Mouse (Mus musculus): Measurements from ENCODE around the gene Rap2b.

The Rap2b gene

GRCm38 (mm10) chr3:61393520-61393919 lies 32.1 kb downstream of the Rap2b start:
- Histone ChIP-seq H3K9me3 (ENCODE audit: low read length) (no peaks in the 10 kb centered on the region), H3K36me3 (ENCODE audit: insufficient read depth, low read length) (no peaks in the 10 kb centered on the region), H3K4me3 (replicated peaks; ENCODE audit: low read length) (no peak overlapping the region), H3K4me1 (replicated peaks; ENCODE audit: low read depth, low read length) (peaks cover 13% of the 10 kb centered on the region), H3K27me3 (ENCODE audit: insufficient read depth, low read length) (no peaks in the 10 kb centered on the region)
- TF ChIP-seq NANOG (IDR thresholded peaks at IDR 0.05; ENCODE audit: borderline replicate concordance, low read length): no peak
- no peak for TF ChIP-seq CTCF (conservative IDR thresholded peaks at IDR 0.05; ENCODE audit: low read length)
- no peak for TF ChIP-seq POU5F1 (IDR thresholded peaks at IDR 0.05; ENCODE audit: borderline replicate concordance, low read length)

GRCm38 (mm10) chr3:61395382-61395781 lies 33.9 kb downstream of the Rap2b start:
- peaks cover 13% of the 10 kb centered on the region for H3K4me1 ChIP-seq (replicated peaks; ENCODE audit: low read depth, low read length)
- no peak overlapping the region for H3K4me3 ChIP-seq (replicated peaks; ENCODE audit: low read length)
- no peaks in the 10 kb centered on the region for H3K9me3 ChIP-seq (ENCODE audit: low read length)
- TF ChIP-seq POU5F1 (IDR thresholded peaks at IDR 0.05; ENCODE audit: borderline replicate concordance, low read length): no peak
- TF ChIP-seq NANOG (IDR thresholded peaks at IDR 0.05; ENCODE audit: borderline replicate concordance, low read length): no peak
- no peak for TF ChIP-seq CTCF (conservative IDR thresholded peaks at IDR 0.05; ENCODE audit: low read length)
- no peaks in the 10 kb centered on the region for H3K27me3 ChIP-seq (ENCODE audit: insufficient read depth, low read length)
- no peaks in the 10 kb centered on the region for H3K36me3 ChIP-seq (ENCODE audit: insufficient read depth, low read length)

GRCm38 (mm10) chr3:61396728-61397127 lies 35.3 kb downstream of the Rap2b start:
- Histone ChIP-seq H3K4me1 (replicated peaks; ENCODE audit: low read depth, low read length) (peaks cover 8% of the 10 kb centered on the region), H3K4me3 (replicated peaks; ENCODE audit: low read length) (no peak overlapping the region), H3K27me3 (ENCODE audit: insufficient read depth, low read length) (no peaks in the 10 kb centered on the region), H3K36me3 (ENCODE audit: insufficient read depth, low read length) (no peaks in the 10 kb centered on the region), H3K9me3 (ENCODE audit: low read length) (no peaks in the 10 kb centered on the region)
- TF ChIP-seq CTCF (conservative IDR thresholded peaks at IDR 0.05; ENCODE audit: low read length) (no peak), POU5F1 (IDR thresholded peaks at IDR 0.05; ENCODE audit: borderline replicate concordance, low read length) (no peak), NANOG (IDR thresholded peaks at IDR 0.05; ENCODE audit: borderline replicate concordance, low read length) (no peak)

DNA sequence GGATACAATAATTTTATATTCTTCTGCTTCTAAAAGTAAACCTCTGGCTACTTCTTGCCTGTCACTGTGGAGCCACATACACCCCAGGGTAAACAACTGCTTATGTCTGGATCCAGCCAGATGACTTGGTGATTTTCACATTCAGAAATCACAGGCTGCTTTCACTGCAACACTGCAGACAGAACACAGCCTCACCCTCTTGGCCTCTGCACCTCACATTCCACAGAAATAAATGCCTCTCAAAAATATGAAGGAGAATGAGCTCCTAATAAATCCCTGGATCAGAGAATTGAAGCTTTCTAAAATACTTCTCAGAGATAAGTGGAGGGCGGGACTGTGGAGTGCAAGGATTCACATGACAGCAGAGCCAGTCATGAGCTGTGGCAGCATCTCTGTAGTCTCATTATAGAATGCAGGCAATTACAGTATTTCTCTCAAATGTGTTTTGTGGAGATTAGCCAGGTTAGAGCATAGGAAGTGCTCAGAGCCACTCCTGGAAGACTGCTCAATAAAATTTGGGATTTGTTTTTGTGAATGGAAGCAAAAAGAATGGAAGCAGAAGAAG lies 39.5 kb downstream of the Rap2b start:
- no peaks in the 10 kb centered on the region for H3K27me3 ChIP-seq (ENCODE audit: insufficient read depth, low read length)
- no peak for TF ChIP-seq CTCF (conservative IDR thresholded peaks at IDR 0.05; ENCODE audit: low read length)
- TF ChIP-seq NANOG (IDR thresholded peaks at IDR 0.05; ENCODE audit: borderline replicate concordance, low read length): no peak
- no peak for TF ChIP-seq POU5F1 (IDR thresholded peaks at IDR 0.05; ENCODE audit: borderline replicate concordance, low read length)
- H3K4me3 ChIP-seq (replicated peaks; ENCODE audit: low read length): no peak overlapping the region
- H3K4me1 ChIP-seq (replicated peaks; ENCODE audit: low read depth, low read length): peaks cover 6% of the 10 kb centered on the region
- no peaks in the 10 kb centered on the region for H3K36me3 ChIP-seq (ENCODE audit: insufficient read depth, low read length)
- no peaks in the 10 kb centered on the region for H3K9me3 ChIP-seq (ENCODE audit: low read length)

DNA sequence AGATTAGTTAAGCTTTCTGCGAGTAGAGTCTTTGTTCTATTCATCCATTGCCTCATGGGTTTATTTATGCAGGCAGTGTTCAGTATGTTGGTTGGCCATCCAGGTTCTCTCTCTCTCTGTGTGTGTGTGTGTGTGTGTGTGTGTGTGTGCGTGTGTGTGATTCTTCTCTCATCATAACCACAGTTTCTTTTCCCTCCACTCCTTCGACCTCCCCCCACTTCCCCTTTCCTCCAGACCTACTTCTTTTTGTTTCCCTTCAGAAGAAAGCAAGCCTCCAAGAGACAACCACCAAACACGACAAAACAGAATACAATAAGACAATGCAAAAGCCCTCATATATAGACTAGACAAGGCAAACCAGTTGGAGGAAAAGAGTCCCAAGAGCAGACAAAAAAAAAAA lies 45.5 kb downstream of the Rap2b start:
- no peaks in the 10 kb centered on the region for H3K36me3 ChIP-seq (ENCODE audit: insufficient read depth, low read length)
- TF ChIP-seq NANOG (IDR thresholded peaks at IDR 0.05; ENCODE audit: borderline replicate concordance, low read length) (no peak), CTCF (conservative IDR thresholded peaks at IDR 0.05; ENCODE audit: low read length) (no peak), POU5F1 (IDR thresholded peaks at IDR 0.05; ENCODE audit: borderline replicate concordance, low read length) (no peak)
- no peak overlapping the region for H3K4me3 ChIP-seq (replicated peaks; ENCODE audit: low read length)
- peaks cover 6% of the 10 kb centered on the region for H3K9me3 ChIP-seq (ENCODE audit: low read length)
- H3K27me3 ChIP-seq (ENCODE audit: insufficient read depth, low read length): no peaks in the 10 kb centered on the region
- peaks cover 6% of the 10 kb centered on the region for H3K4me1 ChIP-seq (replicated peaks; ENCODE audit: low read depth, low read length)

GRCm38 (mm10) chr3:61409683-61410082 lies 48.2 kb downstream of the Rap2b start:
- Histone ChIP-seq H3K36me3 (ENCODE audit: insufficient read depth, low read length) (no peaks in the 10 kb centered on the region), H3K27me3 (ENCODE audit: insufficient read depth, low read length) (no peaks in the 10 kb centered on the region), H3K9me3 (ENCODE audit: low read length) (peaks cover 6% of the 10 kb centered on the region), H3K4me1 (replicated peaks; ENCODE audit: low read depth, low read length) (no peaks in the 10 kb centered on the region), H3K4me3 (replicated peaks; ENCODE audit: low read length) (no peak overlapping the region)
- TF ChIP-seq NANOG (IDR thresholded peaks at IDR 0.05; ENCODE audit: borderline replicate concordance, low read length) (no peak), POU5F1 (IDR thresholded peaks at IDR 0.05; ENCODE audit: borderline replicate concordance, low read length) (no peak), CTCF (conservative IDR thresholded peaks at IDR 0.05; ENCODE audit: low read length) (no peak)

- no peaks in the 10 kb centered on the region for H3K9me3 ChIP-seq (ENCODE audit: low read length)
- H3K4me3 ChIP-seq (replicated peaks; ENCODE audit: low read length): no peak overlapping the region
- no peaks in the 10 kb centered on the region for H3K4me1 ChIP-seq (replicated peaks; ENCODE audit: low read depth, low read length)
- no peaks in the 10 kb centered on the region for H3K36me3 ChIP-seq (ENCODE audit: insufficient read depth, low read length)
- H3K27me3 ChIP-seq (ENCODE audit: insufficient read depth, low read length): no peaks in the 10 kb centered on the region
- no peak for TF ChIP-seq POU5F1 (IDR thresholded peaks at IDR 0.05; ENCODE audit: borderline replicate concordance, low read length)
- no peak for TF ChIP-seq NANOG (IDR thresholded peaks at IDR 0.05; ENCODE audit: borderline replicate concordance, low read length)
- TF ChIP-seq CTCF (conservative IDR thresholded peaks at IDR 0.05; ENCODE audit: low read length): no peak
Observed at GRCm38 (mm10) chr3:61415883-61416282, 54.4 kb downstream of the Rap2b start.

Data from E14TG2a.4 (cell line).